Mouse (Mus musculus): ENCODE measurements around the gene Cntn5. TPM values are rescaled to one million over a fixed set of nuclear protein-coding genes. Genes with fewer than 3 reads are reported as not detected.

The Cntn5 gene
- polyA plus RNA-seq, 1 experiment from 2014 or later, result 0.41 TPM

Small RNAs within 50 kb of the gene (microRNA-seq; reads per million reads assigned to microRNA genes)
- gene Gm24496 (not detected), gene Gm25086 (not detected), gene Gm26195 (not detected), gene Mir6237 (not detected)

All from stomach, embryonic 16.5 days (tissue).